Mouse (Mus musculus) MEL-GATA-1-ER (cell line): ENCODE data around the gene Eif5a2.

ENCODE experiments used
- DNase-seq: peaks from one replicate; pipeline ENCODE4 v3.0.0-alpha.2; 2012; ENCODE audit warnings: low read depth; ENCODE audit errors: extremely low read depth

Gene Eif5a2

GRCm38 (mm10) chr3:28808039-28808643 is 27.1 kb downstream of the Eif5a2 start:
- DNase-seq = no peak

- DNase-seq = no peak
Observed at GRCm38 (mm10) chr3:28811441-28811840, 30.4 kb downstream of the Eif5a2 start.

GRCm38 (mm10) chr3:28814361-28814760 is 33.3 kb downstream of the Eif5a2 start:
- peak; percentile 63 for DNase-seq

GRCm38 (mm10) chr3:28816010-28816540 is 35.0 kb downstream of the Eif5a2 start:
- no peak for DNase-seq

- no peak for DNase-seq
Observed at GRCm38 (mm10) chr3:28826272-28826671, 45.2 kb downstream of the Eif5a2 start.

GRCm38 (mm10) chr3:28827605-28828004 is 46.5 kb downstream of the Eif5a2 start:
- DNase-seq = no peak

- no peak for DNase-seq
Observed at GRCm38 (mm10) chr3:28829454-28829853, 48.4 kb downstream of the Eif5a2 start.

GRCm38 (mm10) chr3:28836796-28837371 is 55.8 kb downstream of the Eif5a2 start:
- DNase-seq = no peak

GRCm38 (mm10) chr3:28841886-28842649 is 61.0 kb downstream of the Eif5a2 start:
- DNase-seq = no peak

GRCm38 (mm10) chr3:28843231-28843630 is 62.2 kb downstream of the Eif5a2 start:
- DNase-seq = no peak

- DNase-seq = no peak
Observed at GRCm38 (mm10) chr3:28847115-28847514, 66.0 kb downstream of the Eif5a2 start.
